Mouse (Mus musculus): Measurements from ENCODE around the gene 4921504E06Rik. TPM values are rescaled to one million over a fixed set of nuclear protein-coding genes. Genes with fewer than 3 reads are reported as not detected.

4921504E06Rik gene
- polyA plus RNA-seq, 1 experiment from 2014 or later: not detected

GRCm38 (mm10) chr2:19455857-19456482 lies 97.7 kb downstream of the 4921504E06Rik start:
- peaks cover 34% of the 10 kb centered on the region for H3K4me1 ChIP-seq (replicated peaks)

GRCm38 (mm10) chr2:19455228-19455627 lies 98.5 kb downstream of the 4921504E06Rik start:
- Histone ChIP-seq H3K9me3 (no peaks in the 10 kb centered on the region), H3K4me1 (replicated peaks) (peaks cover 34% of the 10 kb centered on the region), H3K27me3 (ENCODE audit: insufficient read depth, poor library complexity, severe bottlenecking) (peaks cover 99% of the 10 kb centered on the region), H3K36me3 (no peaks in the 10 kb centered on the region), H3K27ac (no peak overlapping the region), H3K4me3 (no peak overlapping the region)
- no peak for DNase-seq (ENCODE audit: low spot score)
- WGBS: 2% methylated on average over 5 of the region's 5 CpGs

More at GRCm38 (mm10) chr2:19455857-19456482, 97.7 kb downstream of the 4921504E06Rik start:
- peaks cover 99% of the 10 kb centered on the region for H3K27me3 ChIP-seq (ENCODE audit: insufficient read depth, poor library complexity, severe bottlenecking)
- no peak overlapping the region for H3K4me3 ChIP-seq
- H3K27ac ChIP-seq: no peak overlapping the region
- DNase-seq (ENCODE audit: low spot score): no peak
- no peaks in the 10 kb centered on the region for H3K36me3 ChIP-seq
- no peaks in the 10 kb centered on the region for H3K9me3 ChIP-seq
- 12% methylated on average over 10 of the region's 10 CpGs for WGBS

GRCm38 (mm10) chr2:19452531-19453055 lies 101.1 kb downstream of the 4921504E06Rik start:
- DNase-seq (ENCODE audit: low spot score): no peak

GRCm38 (mm10) chr2:19449308-19449707 lies 104.4 kb downstream of the 4921504E06Rik start:
- DNase-seq (ENCODE audit: low spot score): no peak
- no peak overlapping the region for H3K4me3 ChIP-seq
- no peaks in the 10 kb centered on the region for H3K36me3 ChIP-seq
- H3K4me1 ChIP-seq (replicated peaks): peaks cover 43% of the 10 kb centered on the region
- peaks cover 100% of the 10 kb centered on the region for H3K27me3 ChIP-seq (ENCODE audit: insufficient read depth, poor library complexity, severe bottlenecking)
- no peak overlapping the region for H3K27ac ChIP-seq
- 17% methylated on average over 4 of the region's 4 CpGs for WGBS
- H3K9me3 ChIP-seq: no peaks in the 10 kb centered on the region

More at GRCm38 (mm10) chr2:19452531-19453055, 101.1 kb downstream of the 4921504E06Rik start:
- 1% methylated on average over 19 of the region's 19 CpGs for WGBS
- H3K4me1 ChIP-seq (replicated peaks): peaks cover 31% of the 10 kb centered on the region
- H3K9me3 ChIP-seq: no peaks in the 10 kb centered on the region
- peak overlapping the region; percentile 38 for H3K4me3 ChIP-seq
- no peaks in the 10 kb centered on the region for H3K36me3 ChIP-seq
- H3K27ac ChIP-seq: peak overlapping the region; percentile 45; the same call in 1 of the 2 replicates
- H3K27me3 ChIP-seq (ENCODE audit: insufficient read depth, poor library complexity, severe bottlenecking): peaks cover 100% of the 10 kb centered on the region

- peak; percentile 67 for DNase-seq (ENCODE audit: low spot score)
- peaks cover 40% of the 10 kb centered on the region for H3K4me1 ChIP-seq (replicated peaks)
- no peaks in the 10 kb centered on the region for H3K9me3 ChIP-seq
- under 1% methylated on average over 31 of the region's 31 CpGs for WGBS
- H3K27ac ChIP-seq: no peak overlapping the region
- H3K36me3 ChIP-seq: no peaks in the 10 kb centered on the region
- H3K27me3 ChIP-seq (ENCODE audit: insufficient read depth, poor library complexity, severe bottlenecking): peaks cover 100% of the 10 kb centered on the region
- peak overlapping the region; percentile 44 for H3K4me3 ChIP-seq
These were observed 105.5 kb downstream of the 4921504E06Rik start for GRCm38 (mm10) chr2:19448042-19448700.

- Histone ChIP-seq H3K9me3 (no peaks in the 10 kb centered on the region), H3K27ac (no peak overlapping the region), H3K36me3 (no peaks in the 10 kb centered on the region), H3K4me3 (peak overlapping the region; percentile 47), H3K4me1 (replicated peaks) (peaks cover 34% of the 10 kb centered on the region), H3K27me3 (ENCODE audit: insufficient read depth, poor library complexity, severe bottlenecking) (peaks cover 100% of the 10 kb centered on the region)
- 5% methylated on average over 7 of the region's 7 CpGs for WGBS
- DNase-seq (ENCODE audit: low spot score): no peak
These were observed 107.0 kb downstream of the 4921504E06Rik start for GRCm38 (mm10) chr2:19446746-19447145.

GRCm38 (mm10) chr2:19445871-19446501 lies 107.7 kb downstream of the 4921504E06Rik start:
- WGBS: under 1% methylated on average over 67 of the region's 67 CpGs
- peak; percentile 49 for DNase-seq (ENCODE audit: low spot score)
- Histone ChIP-seq H3K4me3 (peak overlapping the region; percentile 47), H3K9me3 (no peaks in the 10 kb centered on the region), H3K27me3 (ENCODE audit: insufficient read depth, poor library complexity, severe bottlenecking) (peaks cover 100% of the 10 kb centered on the region), H3K27ac (peak overlapping the region; percentile 62), H3K36me3 (no peaks in the 10 kb centered on the region), H3K4me1 (replicated peaks) (peaks cover 34% of the 10 kb centered on the region)

GRCm38 (mm10) chr2:19444931-19445831 lies 108.5 kb downstream of the 4921504E06Rik start, which contains the start of gene Ptf1a:
TSS of gene Ptf1a (plus strand) at chr2:19445663.
- WGBS: under 1% methylated on average over 53 of the region's 53 CpGs
- Histone ChIP-seq H3K9me3 (no peaks in the 10 kb centered on the region), H3K27me3 (ENCODE audit: insufficient read depth, poor library complexity, severe bottlenecking) (peaks cover 100% of the 10 kb centered on the region), H3K4me3 (peak within 1 kb of the TSS; percentile 47), H3K36me3 (no peaks in the 10 kb centered on the region), H3K27ac (peak within 1 kb of the TSS; percentile 62), H3K4me1 (replicated peaks) (peaks cover 34% of the 10 kb centered on the region)
- DNase-seq (ENCODE audit: low spot score): peak; percentile 50

- no peak for DNase-seq (ENCODE audit: low spot score)
- no peaks in the 10 kb centered on the region for H3K9me3 ChIP-seq
- H3K36me3 ChIP-seq: no peaks in the 10 kb centered on the region
- WGBS: under 1% methylated on average over 9 of the region's 9 CpGs
- no peak overlapping the region for H3K27ac ChIP-seq
- H3K4me1 ChIP-seq (replicated peaks): peaks cover 32% of the 10 kb centered on the region
- H3K27me3 ChIP-seq (ENCODE audit: insufficient read depth, poor library complexity, severe bottlenecking): peaks cover 100% of the 10 kb centered on the region
- no peak overlapping the region for H3K4me3 ChIP-seq
These were observed 109.4 kb downstream of the 4921504E06Rik start for GRCm38 (mm10) chr2:19444346-19444745.

- Histone ChIP-seq H3K4me3 (peak overlapping the region; percentile 38), H3K36me3 (no peaks in the 10 kb centered on the region), H3K9me3 (no peaks in the 10 kb centered on the region), H3K27me3 (ENCODE audit: insufficient read depth, poor library complexity, severe bottlenecking) (peaks cover 100% of the 10 kb centered on the region), H3K4me1 (replicated peaks) (peaks cover 22% of the 10 kb centered on the region), H3K27ac (no peak overlapping the region; the same call in 1 of the 2 replicates)
- DNase-seq (ENCODE audit: low spot score): peak; percentile 50
- 2% methylated on average over 41 of the region's 41 CpGs for WGBS
These were observed 121.9 kb downstream of the 4921504E06Rik start for GRCm38 (mm10) chr2:19431614-19432323.

GRCm38 (mm10) chr2:19431186-19431585 lies 122.5 kb downstream of the 4921504E06Rik start:
- Histone ChIP-seq H3K36me3 (no peaks in the 10 kb centered on the region), H3K27ac (no peak overlapping the region; the same call in 1 of the 2 replicates), H3K4me1 (replicated peaks) (peaks cover 22% of the 10 kb centered on the region), H3K27me3 (ENCODE audit: insufficient read depth, poor library complexity, severe bottlenecking) (peaks cover 100% of the 10 kb centered on the region), H3K9me3 (no peaks in the 10 kb centered on the region), H3K4me3 (peak overlapping the region; percentile 38)
- no peak for DNase-seq (ENCODE audit: low spot score)
- WGBS: 1% methylated on average over 18 of the region's 18 CpGs
